Mouse (Mus musculus) MEL (cell line): Measurements from ENCODE around the gene Calm5. TPM values are rescaled to one million over a fixed set of nuclear protein-coding genes. Genes with fewer than 3 reads are reported as not detected.

Experiments used
- DNase-seq: peaks from one replicate; pipeline ENCODE4 v3.0.0; 2011; ENCODE audit warnings: low read depth, low spot score
- H3K27ac ChIP-seq: 2 replicates; pipeline ENCODE4 v1.5.1; 2012; ENCODE audit warnings: low read depth, mild to moderate bottlenecking, control low read depth, low read length, moderate library complexity; ENCODE audit not compliant: control insufficient read depth
- H3K27me3 ChIP-seq, 2 experiments: fragments of 150-350 bp in 1 of 2; sonication (generic) in 1 of 2; 2 replicates each; pipeline ENCODE4 v1.6.1; 2012; ENCODE audit warnings: low read length in 2 of 2, mild to moderate bottlenecking in 2 of 2, improper control_type of control experiment in 1 of 2, moderate library complexity in 1 of 2; ENCODE audit not compliant: insufficient read depth in 2 of 2, control insufficient read depth in 1 of 2
- H3K36me3 ChIP-seq, 2 experiments: 2 replicates each; pipeline ENCODE4 v1.6.1; 2012 to 2014; ENCODE audit warnings: low read length in 2 of 2, improper control_type of control experiment in 1 of 2, inconsistent platforms in 1 of 2, mild to moderate bottlenecking in 1 of 2; ENCODE audit not compliant: insufficient read depth in 2 of 2, control insufficient read depth in 1 of 2
- H3K4me1 ChIP-seq, 2 experiments: fragments of 150-350 bp in 1 of 2; sonication (generic) in 1 of 2; 2 replicates each; pipeline ENCODE4 v1.6.1; 2012; ENCODE audit warnings: low read length in 2 of 2, improper control_type of control experiment in 1 of 2, mild to moderate bottlenecking in 1 of 2; ENCODE audit not compliant: insufficient read depth in 2 of 2, control insufficient read depth in 1 of 2
- H3K4me3 ChIP-seq, 2 experiments: fragments of 150-350 bp in 1 of 2; sonication (generic) in 1 of 2; 2 replicates each; pipeline ENCODE4 v1.5.1; 2012; ENCODE audit warnings: low read depth in 2 of 2, low read length in 2 of 2, mild to moderate bottlenecking in 2 of 2, moderate library complexity in 2 of 2, control low read depth in 1 of 2, improper control_type of control experiment in 1 of 2; ENCODE audit not compliant: control insufficient read depth in 1 of 2, insufficient read depth in 1 of 2
- H3K79me2 ChIP-seq: 2 replicates; pipeline ENCODE4 v1.6.1; 2012; ENCODE audit warnings: mild to moderate bottlenecking, low read length, moderate library complexity; ENCODE audit not compliant: control insufficient read depth, poor library complexity, insufficient read depth
- H3K9ac ChIP-seq: 2 replicates; pipeline ENCODE4 v1.6.1; 2012; ENCODE audit warnings: low read depth, mild to moderate bottlenecking, control low read depth, low read length, moderate library complexity; ENCODE audit not compliant: control insufficient read depth, poor library complexity, severe bottlenecking
- H3K9me3 ChIP-seq: fragments of 150-350 bp; sonication (generic); replicated peaks from 2 replicates; pipeline ENCODE4 v1.6.1; 2012; ENCODE audit warnings: mild to moderate bottlenecking, low read length, improper control_type of control experiment, moderate library complexity; ENCODE audit not compliant: insufficient read depth
- CHD1 ChIP-seq: IDR thresholded peaks from 2 replicates; pipeline ENCODE4 v1.6.1; 2012; ENCODE audit warnings: low read depth, mild to moderate bottlenecking, inconsistent platforms, low read length, improper control_type of control experiment
- EP300 ChIP-seq, 2 experiments: IDR thresholded peaks; 2 replicates each; pipeline ENCODE4 v1.6.1; 2011; ENCODE audit warnings: improper control_type of control experiment in 2 of 2, low read length in 2 of 2, low read depth in 1 of 2, mild to moderate bottlenecking in 1 of 2
- ETS1 ChIP-seq: IDR thresholded peaks from 2 replicates; pipeline ENCODE4 v1.6.1; 2012; ENCODE audit warnings: low read depth, mild to moderate bottlenecking, inconsistent platforms, low read length, improper control_type of control experiment, moderate library complexity
- GATA1 ChIP-seq: IDR thresholded peaks from 2 replicates; pipeline ENCODE4 v1.6.1; 2011; ENCODE audit warnings: low read depth, low read length, improper control_type of control experiment
- JUND ChIP-seq: IDR thresholded peaks from 2 replicates; pipeline ENCODE4 v1.6.1; 2011; ENCODE audit warnings: low read depth, mild to moderate bottlenecking, improper control_type of control experiment, low read length
- KAT2A ChIP-seq: conservative IDR thresholded peaks from 2 replicates; pipeline ENCODE4 v1.6.1; 2012; ENCODE audit warnings: low read depth, low read length, improper control_type of control experiment, inconsistent platforms
- MEF2A ChIP-seq: IDR thresholded peaks from 2 replicates; pipeline ENCODE4 v1.6.1; 2014; ENCODE audit warnings: low read depth, mild to moderate bottlenecking, inconsistent platforms, low read length, improper control_type of control experiment; ENCODE audit not compliant: poor library complexity, insufficient replicate concordance, severe bottlenecking; ENCODE audit errors: extremely low read depth
- MXI1 ChIP-seq: IDR thresholded peaks from 2 replicates; pipeline ENCODE4 v1.6.1; 2011; ENCODE audit warnings: mild to moderate bottlenecking, low read depth, low read length, improper control_type of control experiment
- MYB ChIP-seq: IDR thresholded peaks from 2 replicates; pipeline ENCODE4 v1.6.1; 2011; ENCODE audit warnings: mild to moderate bottlenecking, low read depth, low read length, improper control_type of control experiment
- RAD21 ChIP-seq: IDR thresholded peaks from 2 replicates; pipeline ENCODE4 v1.6.1; 2011; ENCODE audit warnings: mild to moderate bottlenecking, low read depth, low read length, improper control_type of control experiment
- TCF12 ChIP-seq: IDR thresholded peaks from 2 replicates; pipeline ENCODE4 v1.6.1; 2014; ENCODE audit warnings: low read depth, mild to moderate bottlenecking, inconsistent platforms, low read length, improper control_type of control experiment, moderate library complexity
- ZKSCAN1 ChIP-seq: IDR thresholded peaks from 2 replicates; pipeline ENCODE4 v1.6.1; 2012; ENCODE audit warnings: low read depth, mild to moderate bottlenecking, inconsistent platforms, low read length, improper control_type of control experiment, moderate library complexity
- ZMIZ1 ChIP-seq: IDR thresholded peaks from 2 replicates; pipeline ENCODE4 v1.6.1; 2012; ENCODE audit warnings: low read depth, mild to moderate bottlenecking, inconsistent platforms, low read length, improper control_type of control experiment, moderate library complexity
- ZNF384 ChIP-seq: IDR thresholded peaks from 2 replicates; pipeline ENCODE4 v1.6.1; 2012; ENCODE audit warnings: low read depth, mild to moderate bottlenecking, inconsistent platforms, low read length, improper control_type of control experiment
- polyA plus RNA-seq, 2 experiments: library from polyadenylated mRNA; stranded (reverse) in 1 of 2; unstranded in 1 of 2; fragments of >175 nt in 1 of 2; fragments of >200 nt in 1 of 2; gene quantifications; 2 replicates each; pipeline versions ENCODE4 v1.2.1 to v1.2.4; 2012; ENCODE audit warnings: low replicate concordance in 2 of 2, low read depth in 1 of 2; ENCODE audit not compliant: insufficient read length in 2 of 2, insufficient read depth in 1 of 2, missing spikeins in 1 of 2
- total RNA-seq: library from RNA; depleted of rRNA; stranded (reverse); fragments of 300-350 nt; gene quantifications from 2 replicates; pipeline ENCODE4 v1.2.3, GENCODE M21; 2012

Gene Calm5
- total and polyA plus RNA-seq, 3 experiments, result not detected

DNA sequence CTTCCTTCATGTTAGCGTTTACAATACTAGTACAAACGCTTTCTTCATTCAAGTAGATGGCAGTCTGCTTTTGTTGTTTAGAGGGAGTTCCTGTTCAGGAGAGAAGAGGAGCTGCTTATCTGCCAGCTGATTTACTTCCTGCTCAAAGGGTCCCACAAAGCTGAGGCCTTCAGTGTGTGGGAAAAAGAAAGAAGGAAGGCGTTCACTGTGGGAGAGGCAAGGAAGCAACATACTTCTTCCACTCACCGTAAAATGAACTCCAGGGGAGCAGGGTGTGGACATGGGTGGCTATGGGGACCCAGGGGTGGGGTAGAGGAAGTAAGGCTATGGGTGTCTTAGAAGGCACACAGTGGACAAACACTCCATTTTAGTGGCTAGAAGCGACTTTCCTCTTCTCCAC lies 48.3 kb upstream of the Calm5 start:
- Histone ChIP-seq H3K9ac (no peak overlapping the region; the same call in 1 of the 2 replicates), H3K4me3 (no peak overlapping the region), H3K27ac (no peak overlapping the region), H3K4me1 (peaks cover 0 to 3% of the 10 kb centered on the region in 2 experiments; a peak in 2 of 4 replicates), H3K9me3 (no peaks in the 10 kb centered on the region), H3K27me3 (peaks cover 0 to 2% of the 10 kb centered on the region in 2 experiments; a peak in 1 of 4 replicates), H3K79me2 (no peaks in the 10 kb centered on the region), H3K36me3 (peaks cover 0 to 2% of the 10 kb centered on the region in 2 experiments; a peak in 1 of 4 replicates)
- TF ChIP-seq KAT2A (no peak), ZKSCAN1 (no peak), ETS1 (peak; percentile 70), JUND (no peak), EP300 (IDR thresholded peaks at IDR 0.05; ENCODE audit: low read depth in 1 of 2, low read length in 2 of 2) (no peak), GATA1 (peak; percentile 68), RAD21 (no peak), ZMIZ1 (no peak), CHD1 (no peak)
- peak; percentile 46 for DNase-seq

DNA sequence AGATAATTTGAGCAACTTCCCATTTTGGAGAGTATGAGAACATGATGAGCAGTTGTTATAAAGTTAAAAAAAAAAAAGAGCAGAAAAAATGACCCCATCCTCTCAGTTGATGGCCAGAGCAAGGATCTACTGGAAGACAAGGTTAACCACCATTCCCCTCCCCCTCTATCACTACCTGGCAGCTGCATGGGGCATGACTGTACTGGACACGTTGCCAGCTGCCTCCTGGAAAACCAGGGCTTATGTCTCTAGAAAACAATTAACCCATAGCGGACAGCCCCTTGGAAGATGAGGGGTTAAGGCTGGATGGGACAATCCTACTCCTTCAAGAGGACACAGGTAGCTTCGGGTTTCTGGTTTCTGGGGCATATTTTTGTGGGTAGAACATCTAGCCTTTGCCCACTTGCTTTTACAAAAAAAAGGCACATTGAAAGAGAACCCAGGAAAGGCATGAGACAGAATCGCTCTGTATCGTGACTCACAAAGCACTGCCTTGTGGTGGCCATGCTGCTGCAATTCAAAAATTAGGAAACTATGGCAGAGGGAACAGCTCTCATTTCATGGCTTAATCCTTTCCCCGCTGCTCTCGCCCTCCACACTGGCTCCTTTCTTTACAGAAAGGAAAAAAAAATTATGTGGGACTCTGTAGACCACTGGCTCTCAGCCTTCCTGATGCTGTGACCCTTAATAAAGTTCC lies 46.7 kb upstream of the Calm5 start:
- DNase-seq, result no peak
- H3K9me3 ChIP-seq, result no peaks in the 10 kb centered on the region
- peaks cover 0 to 2% of the 10 kb centered on the region in 2 experiments; a peak in 1 of 4 replicates for H3K27me3 ChIP-seq
- peaks cover 0 to 2% of the 10 kb centered on the region in 2 experiments; a peak in 1 of 4 replicates for H3K36me3 ChIP-seq
- peaks cover 0 to 3% of the 10 kb centered on the region in 2 experiments; a peak in 2 of 4 replicates for H3K4me1 ChIP-seq
- TF ChIP-seq TCF12 (no peak), ZNF384 (peak; percentile 17; the same call in 1 of the 2 replicates), MXI1 (no peak)
- no peak overlapping the region for H3K4me3 ChIP-seq
- H3K27ac ChIP-seq, result no peak overlapping the region
- H3K9ac ChIP-seq, result no peak overlapping the region
- no peaks in the 10 kb centered on the region for H3K79me2 ChIP-seq

DNA sequence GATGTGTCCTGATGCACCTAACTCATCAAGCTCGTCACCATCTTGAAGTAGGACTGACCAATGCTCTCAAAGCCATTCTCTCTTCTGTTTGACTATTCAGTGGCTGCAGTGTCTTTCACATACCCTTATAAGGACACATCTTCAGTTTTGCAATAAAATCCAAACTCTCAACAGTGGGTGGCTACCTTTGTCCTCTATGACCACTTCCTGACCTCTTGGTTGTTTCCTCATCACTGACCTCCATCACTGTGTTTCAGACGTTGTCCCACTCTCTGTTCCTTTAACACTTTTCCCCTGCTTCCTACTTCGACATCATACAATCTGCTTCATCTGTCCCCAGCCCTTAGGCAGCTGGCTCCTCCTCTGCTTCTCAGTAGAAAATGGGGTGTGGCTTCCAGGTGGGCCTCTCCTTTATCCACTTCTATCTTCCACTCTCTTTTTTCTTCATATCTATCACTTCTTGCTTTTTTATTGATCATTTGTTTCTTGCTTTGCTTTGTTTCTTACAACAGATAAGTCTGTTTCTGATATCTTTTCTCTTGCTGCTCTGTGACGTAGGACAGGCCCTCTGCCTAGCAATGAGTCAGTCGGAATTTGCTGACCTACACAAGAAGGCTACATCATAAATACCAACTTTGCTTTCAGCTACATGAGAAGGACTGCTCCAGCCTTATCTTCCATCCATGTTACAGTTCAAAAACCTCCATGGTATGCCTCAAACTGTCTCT lies 35.8 kb upstream of the Calm5 start:
- no peak for DNase-seq
- TF ChIP-seq RAD21 (no peak), TCF12 (no peak), GATA1 (no peak), MYB (no peak), MEF2A (no peak)
- no peak overlapping the region for H3K9ac ChIP-seq
- no peaks in the 10 kb centered on the region for H3K79me2 ChIP-seq
- no peaks in the 10 kb centered on the region for H3K9me3 ChIP-seq
- no peaks in the 10 kb centered on the region for H3K36me3 ChIP-seq
- no peak overlapping the region for H3K27ac ChIP-seq
- no peaks in the 10 kb centered on the region for H3K4me1 ChIP-seq
- no peak overlapping the region for H3K4me3 ChIP-seq
- no peaks in the 10 kb centered on the region for H3K27me3 ChIP-seq
